Mouse (Mus musculus) lung, embryonic 14.5 days (tissue): Measurements from ENCODE around the gene Kcnip4. TPM values are rescaled to one million over a fixed set of nuclear protein-coding genes. Genes with fewer than 3 reads are reported as not detected.

Experiments
- ATAC-seq: fragments of 200-750 bp; cut with Nextera tagmentation; 2 replicates; pipeline ENCODE4 v1.8.0; 2017; ENCODE audit warnings: mild to moderate bottlenecking, moderate TSS enrichment, moderate library complexity; ENCODE audit not compliant: insufficient read depth
- DNase-seq: peaks from one replicate; pipeline ENCODE4 v3.0.0-alpha.2; 2015
- H3K27ac ChIP-seq: fragments of 300-500 bp; sonication (generic); 2 replicates; pipeline ENCODE4 v1.5.1; 2014; ENCODE audit warnings: low read depth, mild to moderate bottlenecking, moderate library complexity
- H3K27me3 ChIP-seq: fragments of 300-500 bp; sonication (generic); 2 replicates; pipeline ENCODE4 v1.6.1; 2014; ENCODE audit warnings: low read length, control low read depth; ENCODE audit not compliant: insufficient read depth
- H3K36me3 ChIP-seq: fragments of 300-500 bp; sonication (generic); 2 replicates; pipeline ENCODE4 v1.6.1; 2014; ENCODE audit warnings: control low read depth; ENCODE audit not compliant: insufficient read depth
- H3K4me1 ChIP-seq: fragments of 300-500 bp; sonication (generic); 2 replicates; pipeline ENCODE4 v1.6.1; 2014; ENCODE audit warnings: antibody characterized with exemption, control low read depth; ENCODE audit not compliant: insufficient read depth
- H3K4me2 ChIP-seq: fragments of 300-500 bp; sonication (generic); 2 replicates; pipeline ENCODE4 v1.6.1; 2014; ENCODE audit warnings: mild to moderate bottlenecking
- H3K4me3 ChIP-seq: fragments of 300-500 bp; sonication (generic); 2 replicates; pipeline ENCODE4 v1.5.1; 2014; ENCODE audit warnings: low read depth, low read length
- H3K9ac ChIP-seq: fragments of 300-500 bp; sonication (generic); 2 replicates; pipeline ENCODE4 v1.6.1; 2014
- H3K9me3 ChIP-seq: fragments of 300-500 bp; sonication (generic); 2 replicates; pipeline ENCODE4 v1.6.1; 2016; ENCODE audit warnings: low read depth, low read length, control low read depth
- CTCF ChIP-seq: IDR thresholded peaks from 2 replicates; pipeline ENCODE4 v1.5.1; 2016; ENCODE audit warnings: antibody characterized with exemption, low read depth
- WGBS: fragments of 180-500 bp; shearing (Covaris S2); extraction: QIAGEN DNeasy Blood & Tissue Kit; methylation state at CpG from one replicate; pipeline ENCODE4 v1.1.7; 2014; 5-methylcytosine and 5-hydroxymethylcytosine counted together
- polyA plus RNA-seq: library from polyadenylated mRNA; unstranded; fragments of >200 nt; fragmentation: Nextera tagmentation; extraction: Ambion mirVana; gene quantifications from 2 replicates; pipeline ENCODE4 v1.2.1, GENCODE M21; 2014

Kcnip4 gene
- polyA plus RNA-seq, 1 experiment from 2014 or later, result 0.68 TPM

DNA sequence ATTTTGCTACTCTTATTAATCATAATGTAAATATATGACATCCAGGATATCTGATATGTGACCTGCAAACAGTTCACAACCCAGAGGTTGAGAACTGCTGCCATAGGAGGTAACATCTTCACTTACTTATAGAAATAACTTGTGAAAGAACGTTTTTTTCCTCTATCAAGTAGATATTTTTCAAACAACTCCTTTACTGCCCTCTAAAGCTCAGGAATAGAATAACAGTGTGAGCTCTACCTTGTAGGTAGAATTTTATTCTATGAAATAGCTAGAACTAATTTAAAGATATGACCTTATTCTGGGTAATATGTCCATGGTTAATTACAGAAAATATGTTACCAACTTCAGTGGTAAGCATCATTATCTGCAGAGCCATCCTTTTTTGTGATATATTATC is 459.1 kb downstream of the Kcnip4 start:
- ATAC-seq (no peak), DNase-seq (peak; percentile 40)
- Histone ChIP-seq H3K4me1 (no peaks in the 10 kb centered on the region), H3K4me3 (no peak overlapping the region), H3K36me3 (no peaks in the 10 kb centered on the region), H3K9ac (no peak overlapping the region), H3K27me3 (no peaks in the 10 kb centered on the region), H3K4me2 (no peak overlapping the region), H3K27ac (no peak overlapping the region), H3K9me3 (no peaks in the 10 kb centered on the region)
- WGBS, result 11% methylated on average over 1 of the region's 1 CpGs
- TF ChIP-seq CTCF, result 0 out of 2 replicates have a peak, but pooled peaks have one; percentile 5

DNA sequence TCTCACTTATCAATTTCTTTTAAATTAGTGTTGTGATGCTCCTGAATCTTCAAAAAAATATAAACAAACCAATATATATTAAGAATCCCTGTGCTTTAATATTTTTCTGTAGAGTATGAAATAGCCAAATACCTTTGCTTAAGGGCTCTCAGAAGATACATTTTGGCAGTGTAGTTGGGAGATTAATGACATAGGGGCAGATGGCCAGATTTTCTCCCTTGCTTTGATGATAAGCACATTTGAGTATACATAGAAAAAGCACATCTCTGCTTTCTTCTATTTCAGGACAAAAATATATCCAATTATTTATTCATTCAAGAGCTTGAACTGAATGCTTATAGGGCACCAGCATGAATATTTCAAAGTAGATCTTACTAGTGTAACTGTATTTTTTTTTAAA is 465.8 kb downstream of the Kcnip4 start:
- no peak overlapping the region for H3K9ac ChIP-seq
- ATAC-seq, result no peak
- H3K9me3 ChIP-seq, result no peaks in the 10 kb centered on the region
- TF ChIP-seq CTCF, result no peak
- DNase-seq, result no peak
- no peaks in the 10 kb centered on the region for H3K36me3 ChIP-seq
- H3K4me3 ChIP-seq, result no peak overlapping the region
- H3K27me3 ChIP-seq, result no peaks in the 10 kb centered on the region
- H3K4me2 ChIP-seq, result no peak overlapping the region
- no peak overlapping the region for H3K27ac ChIP-seq
- no peaks in the 10 kb centered on the region for H3K4me1 ChIP-seq

DNA sequence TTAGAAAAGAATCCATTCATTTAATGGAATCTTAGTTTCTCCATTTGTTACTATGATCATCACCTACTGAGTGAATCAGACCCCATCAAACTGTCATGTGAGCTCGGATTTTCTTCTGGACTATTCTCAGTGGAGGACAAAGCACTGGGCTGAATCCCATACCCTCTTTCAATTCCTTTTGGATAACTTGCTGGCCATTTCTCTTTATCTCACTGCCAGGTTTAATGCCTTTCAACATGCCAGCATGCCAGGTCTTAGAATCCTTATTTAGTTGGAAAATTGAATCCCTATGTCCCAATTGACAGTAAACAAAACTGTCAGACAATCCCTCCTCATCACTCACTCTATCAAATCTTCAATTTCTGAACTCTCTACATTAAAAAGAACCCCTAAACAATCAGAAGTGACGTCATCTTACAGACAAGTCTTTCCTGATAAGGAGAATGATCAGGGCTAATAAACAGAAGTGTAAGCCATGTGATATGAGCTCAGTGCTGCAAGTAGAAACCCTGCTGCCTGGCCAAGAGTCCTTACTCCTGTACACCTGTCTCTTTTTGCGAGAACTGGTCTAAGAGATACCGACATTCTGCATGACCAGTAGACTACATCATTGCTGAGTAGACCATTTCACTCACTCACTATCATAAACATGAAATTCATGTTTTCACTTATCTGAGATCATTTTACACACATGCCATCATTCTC is 466.9 kb downstream of the Kcnip4 start:
- H3K27me3 ChIP-seq, result no peaks in the 10 kb centered on the region
- no peak for TF ChIP-seq CTCF
- H3K27ac ChIP-seq, result no peak overlapping the region
- ATAC-seq, result no peak
- H3K36me3 ChIP-seq, result no peaks in the 10 kb centered on the region
- no peaks in the 10 kb centered on the region for H3K9me3 ChIP-seq
- H3K4me1 ChIP-seq, result no peaks in the 10 kb centered on the region
- 70% methylated on average over 4 of the region's 4 CpGs for WGBS
- no peak for DNase-seq
- H3K4me3 ChIP-seq, result no peak overlapping the region
- no peak overlapping the region for H3K9ac ChIP-seq
- H3K4me2 ChIP-seq, result no peak overlapping the region

DNA sequence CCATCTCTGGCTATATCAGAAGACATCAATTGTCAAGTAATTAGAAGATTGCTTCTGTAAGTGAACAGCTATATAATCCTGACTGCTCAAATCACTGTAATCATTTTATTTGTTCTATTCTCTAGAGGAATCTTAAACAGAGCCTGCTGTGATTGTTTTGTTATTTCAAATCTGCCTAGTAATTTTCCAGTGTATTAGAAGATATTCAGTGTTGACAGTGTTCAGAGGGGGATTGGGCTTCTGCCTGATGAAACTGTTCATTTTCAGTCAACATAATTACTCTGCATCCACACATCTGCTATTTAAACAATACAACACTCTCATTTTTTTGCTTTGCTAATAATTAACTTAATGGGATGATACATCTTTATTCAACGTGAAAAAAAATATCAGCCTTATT is 476.7 kb downstream of the Kcnip4 start:
- Histone ChIP-seq H3K27me3 (no peaks in the 10 kb centered on the region), H3K9me3 (no peaks in the 10 kb centered on the region), H3K4me1 (no peaks in the 10 kb centered on the region), H3K36me3 (no peaks in the 10 kb centered on the region), H3K4me3 (no peak overlapping the region), H3K4me2 (no peak overlapping the region), H3K27ac (no peak overlapping the region), H3K9ac (no peak overlapping the region)
- ATAC-seq, result no peak
- WGBS, result 78% methylated on average over 1 of the region's 1 CpGs
- DNase-seq, result no peak
- no peak for TF ChIP-seq CTCF

DNA sequence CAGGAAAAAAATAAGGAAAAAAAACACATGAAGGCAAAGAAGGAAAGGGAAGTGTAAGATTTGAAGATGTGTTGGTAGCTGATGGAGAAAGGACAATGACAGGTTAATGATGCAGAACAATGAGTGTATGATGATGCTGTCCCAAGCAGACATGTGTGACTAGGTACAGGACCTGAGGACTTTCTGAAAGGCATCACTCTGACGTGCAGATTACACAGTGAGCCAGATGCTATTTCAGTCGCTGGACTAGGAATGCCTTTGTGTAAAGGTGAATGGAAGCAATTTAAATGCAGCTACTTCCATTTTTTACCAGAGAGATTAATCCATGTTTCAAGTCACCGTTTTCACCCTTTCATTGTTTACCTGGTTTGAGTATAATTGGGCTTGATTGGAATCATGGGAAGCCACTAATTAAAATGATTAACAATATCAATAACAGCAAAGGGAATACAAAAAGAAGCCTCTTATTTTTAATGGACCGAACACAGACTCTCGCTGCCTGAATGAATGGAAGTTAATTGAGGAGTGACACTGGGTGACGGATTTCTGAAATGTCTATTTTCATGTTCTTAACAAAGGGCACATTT is 483.4 kb downstream of the Kcnip4 start:
- no peak for TF ChIP-seq CTCF
- no peaks in the 10 kb centered on the region for H3K36me3 ChIP-seq
- H3K9ac ChIP-seq, result no peak overlapping the region
- H3K4me3 ChIP-seq, result no peak overlapping the region
- 70% methylated on average over 6 of the region's 6 CpGs for WGBS
- H3K4me1 ChIP-seq, result no peaks in the 10 kb centered on the region
- no peak overlapping the region for H3K27ac ChIP-seq
- no peaks in the 10 kb centered on the region for H3K27me3 ChIP-seq
- H3K9me3 ChIP-seq, result no peaks in the 10 kb centered on the region
- no peak for ATAC-seq
- no peak for DNase-seq
- no peak overlapping the region for H3K4me2 ChIP-seq

- ATAC-seq, result no peak
These were observed 527.3 kb downstream of the Kcnip4 start for GRCm38 (mm10) chr5:48997359-48997758.

GRCm38 (mm10) chr5:48989145-48989659 is 535.5 kb downstream of the Kcnip4 start:
- 69% methylated on average over 1 of the region's 1 CpGs for WGBS
- no peaks in the 10 kb centered on the region for H3K36me3 ChIP-seq
- no peak for TF ChIP-seq CTCF
- H3K4me1 ChIP-seq, result no peaks in the 10 kb centered on the region
- H3K4me2 ChIP-seq, result no peak overlapping the region
- H3K27me3 ChIP-seq, result no peaks in the 10 kb centered on the region
- H3K9ac ChIP-seq, result no peak overlapping the region
- H3K27ac ChIP-seq, result no peak overlapping the region
- ATAC-seq (peak; percentile 78; the same call in 1 of the 2 replicates), DNase-seq (peak; percentile 37)
- H3K9me3 ChIP-seq, result no peaks in the 10 kb centered on the region
- H3K4me3 ChIP-seq, result no peak overlapping the region

More at GRCm38 (mm10) chr5:48997359-48997758, 527.3 kb downstream of the Kcnip4 start:
- no peak overlapping the region for H3K9ac ChIP-seq
- H3K4me1 ChIP-seq, result no peaks in the 10 kb centered on the region
- H3K36me3 ChIP-seq, result no peaks in the 10 kb centered on the region
- H3K9me3 ChIP-seq, result no peaks in the 10 kb centered on the region
- TF ChIP-seq CTCF, result no peak
- no peak overlapping the region for H3K4me3 ChIP-seq
- DNase-seq, result no peak
- no peaks in the 10 kb centered on the region for H3K27me3 ChIP-seq
- WGBS, result 69% methylated on average over 4 of the region's 4 CpGs
- H3K4me2 ChIP-seq, result no peak overlapping the region
- H3K27ac ChIP-seq, result no peak overlapping the region
